Mouse (Mus musculus): ENCODE data around the gene Mrpl41. TPM values are rescaled to one million over a fixed set of nuclear protein-coding genes. Genes with fewer than 3 reads are reported as not detected.
"Not testable (repeated sequence)": the region's sequence is repeated elsewhere in the genome, so short reads cannot be mapped to it uniquely, and the experiment has no call there.

The Mrpl41 gene
- polyA plus RNA-seq, 1 experiment, result 137 TPM

- TF ChIP-seq CTCF (IDR thresholded peaks at IDR 0.05; ENCODE audit: extremely low read depth, insufficient read depth, low read length), result peak; percentile 37; the same call in 1 of the 2 replicates
- not testable (repeated sequence) for H3K4me3 ChIP-seq (ENCODE audit: insufficient read depth, low read length); H3K4me1 ChIP-seq (ENCODE audit: control insufficient read depth, insufficient read depth, low read length); H3K27ac ChIP-seq (ENCODE audit: insufficient read depth, low read length)
Measured at GRCm38 (mm10) chr2:24944304-24944703, 30.6 kb downstream of the Mrpl41 start.

GRCm38 (mm10) chr2:24942092-24942491 lies 32.8 kb downstream of the Mrpl41 start:
- Histone ChIP-seq H3K4me1 (ENCODE audit: control insufficient read depth, insufficient read depth, low read length) (no peaks in the 10 kb centered on the region), H3K27ac (ENCODE audit: insufficient read depth, low read length) (no peak overlapping the region), H3K4me3 (ENCODE audit: insufficient read depth, low read length) (no peak overlapping the region)
- no peak for TF ChIP-seq CTCF (IDR thresholded peaks at IDR 0.05; ENCODE audit: extremely low read depth, insufficient read depth, low read length)

GRCm38 (mm10) chr2:24935057-24935796 lies 39.7 kb downstream of the Mrpl41 start, which contains the start of gene Arrdc1:
Gene Arrdc1 (minus strand): TSS chr2:24935252.
- TF ChIP-seq POLR2A (IDR thresholded peaks at IDR 0.05; ENCODE audit: extremely low read depth, insufficient read depth, low read length), result peak; percentile 52; the same call in 1 of the 2 replicates
- 0 out of 2 replicates have a peak, but pooled peaks have one; percentile 15 for TF ChIP-seq CTCF (IDR thresholded peaks at IDR 0.05; ENCODE audit: extremely low read depth, insufficient read depth, low read length)
- Histone ChIP-seq H3K4me3 (ENCODE audit: insufficient read depth, low read length) (peak within 1 kb of the TSS; percentile 28), H3K27ac (ENCODE audit: insufficient read depth, low read length) (no peak within 1 kb of the TSS), H3K4me1 (ENCODE audit: control insufficient read depth, insufficient read depth, low read length) (peaks cover 2% of the 10 kb centered on the region; the same call in 1 of the 2 replicates)

DNA sequence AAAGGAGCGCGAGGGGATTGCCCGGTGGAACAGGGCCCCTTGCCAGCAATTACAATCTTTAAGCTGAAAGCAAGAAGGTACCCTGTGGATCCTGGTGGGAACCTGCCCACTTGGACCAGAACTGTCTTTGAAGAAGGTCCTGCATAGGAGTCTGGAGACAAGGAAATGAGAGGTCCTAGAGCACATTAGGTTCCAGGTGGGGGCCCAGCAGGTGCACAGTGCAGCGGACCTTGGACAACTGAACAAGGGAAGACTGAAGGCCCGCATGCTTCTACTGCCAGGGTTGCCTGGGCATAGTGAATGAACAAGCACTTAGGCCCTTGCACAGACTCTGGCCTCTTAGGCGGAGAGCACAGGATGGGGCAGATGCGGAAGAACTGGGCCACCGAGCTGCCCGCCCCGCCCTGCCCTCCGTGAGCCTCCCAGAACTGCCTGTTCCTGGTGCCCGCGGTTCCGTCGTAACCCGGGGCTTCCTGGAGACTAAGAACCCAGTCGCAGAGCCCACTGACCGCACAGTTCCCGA lies 40.4 kb downstream of the Mrpl41 start:
- Histone ChIP-seq H3K27ac (ENCODE audit: insufficient read depth, low read length) (no peak overlapping the region), H3K4me1 (ENCODE audit: control insufficient read depth, insufficient read depth, low read length) (peaks cover 2% of the 10 kb centered on the region; the same call in 1 of the 2 replicates), H3K4me3 (ENCODE audit: insufficient read depth, low read length) (peak overlapping the region; percentile 28)
- no peak for TF ChIP-seq CTCF (IDR thresholded peaks at IDR 0.05; ENCODE audit: extremely low read depth, insufficient read depth, low read length)

- Histone ChIP-seq H3K4me3 (ENCODE audit: insufficient read depth, low read length) (no peak overlapping the region), H3K4me1 (ENCODE audit: control insufficient read depth, insufficient read depth, low read length) (peaks cover 2% of the 10 kb centered on the region; the same call in 1 of the 2 replicates), H3K27ac (ENCODE audit: insufficient read depth, low read length) (no peak overlapping the region)
- TF ChIP-seq CTCF (IDR thresholded peaks at IDR 0.05; ENCODE audit: extremely low read depth, insufficient read depth, low read length) (no peak), POLR2A (IDR thresholded peaks at IDR 0.05; ENCODE audit: extremely low read depth, insufficient read depth, low read length) (no peak)
Measured at GRCm38 (mm10) chr2:24929593-24929992, 45.3 kb downstream of the Mrpl41 start.

GRCm38 (mm10) chr2:24929119-24929518 lies 45.8 kb downstream of the Mrpl41 start:
- Histone ChIP-seq H3K4me3 (ENCODE audit: insufficient read depth, low read length) (no peak overlapping the region), H3K4me1 (ENCODE audit: control insufficient read depth, insufficient read depth, low read length) (peaks cover 2% of the 10 kb centered on the region; the same call in 1 of the 2 replicates), H3K27ac (ENCODE audit: insufficient read depth, low read length) (no peak overlapping the region)
- no peak for TF ChIP-seq CTCF (IDR thresholded peaks at IDR 0.05; ENCODE audit: extremely low read depth, insufficient read depth, low read length)
- TF ChIP-seq POLR2A (IDR thresholded peaks at IDR 0.05; ENCODE audit: extremely low read depth, insufficient read depth, low read length), result no peak

- H3K4me1 ChIP-seq (ENCODE audit: control insufficient read depth, insufficient read depth, low read length), result no peaks in the 10 kb centered on the region
- H3K4me3 ChIP-seq (ENCODE audit: insufficient read depth, low read length), result no peak overlapping the region
- H3K27ac ChIP-seq (ENCODE audit: insufficient read depth, low read length), result no peak overlapping the region
- TF ChIP-seq POLR2A (IDR thresholded peaks at IDR 0.05; ENCODE audit: extremely low read depth, insufficient read depth, low read length) (no peak), CTCF (IDR thresholded peaks at IDR 0.05; ENCODE audit: extremely low read depth, insufficient read depth, low read length) (no peak)
Measured at GRCm38 (mm10) chr2:24927810-24928479, 47.0 kb downstream of the Mrpl41 start.

DNA sequence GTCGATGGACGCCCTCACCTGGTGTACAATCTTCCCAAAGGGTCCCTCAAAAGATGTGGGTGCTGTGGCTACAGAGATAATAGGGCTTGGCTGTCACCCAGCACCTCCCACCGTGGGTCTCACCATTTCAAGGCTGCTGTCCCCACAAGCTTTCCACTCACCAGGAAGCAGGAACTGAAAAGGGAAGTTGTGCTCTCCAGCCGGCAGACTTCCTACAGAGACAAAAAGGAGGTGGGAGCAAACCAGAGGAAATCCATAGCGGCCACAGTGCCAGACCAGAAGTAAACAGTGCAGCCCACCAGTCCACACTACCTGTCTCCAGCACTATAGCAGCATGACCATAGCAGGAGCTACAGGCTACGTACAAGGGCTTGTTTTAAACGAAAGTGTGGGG lies 47.9 kb downstream of the Mrpl41 start:
- no peak overlapping the region for H3K4me3 ChIP-seq (ENCODE audit: insufficient read depth, low read length)
- TF ChIP-seq POLR2A (IDR thresholded peaks at IDR 0.05; ENCODE audit: extremely low read depth, insufficient read depth, low read length), result no peak
- TF ChIP-seq CTCF (IDR thresholded peaks at IDR 0.05; ENCODE audit: extremely low read depth, insufficient read depth, low read length), result no peak
- H3K27ac ChIP-seq (ENCODE audit: insufficient read depth, low read length), result no peak overlapping the region
- H3K4me1 ChIP-seq (ENCODE audit: control insufficient read depth, insufficient read depth, low read length), result no peaks in the 10 kb centered on the region

DNA sequence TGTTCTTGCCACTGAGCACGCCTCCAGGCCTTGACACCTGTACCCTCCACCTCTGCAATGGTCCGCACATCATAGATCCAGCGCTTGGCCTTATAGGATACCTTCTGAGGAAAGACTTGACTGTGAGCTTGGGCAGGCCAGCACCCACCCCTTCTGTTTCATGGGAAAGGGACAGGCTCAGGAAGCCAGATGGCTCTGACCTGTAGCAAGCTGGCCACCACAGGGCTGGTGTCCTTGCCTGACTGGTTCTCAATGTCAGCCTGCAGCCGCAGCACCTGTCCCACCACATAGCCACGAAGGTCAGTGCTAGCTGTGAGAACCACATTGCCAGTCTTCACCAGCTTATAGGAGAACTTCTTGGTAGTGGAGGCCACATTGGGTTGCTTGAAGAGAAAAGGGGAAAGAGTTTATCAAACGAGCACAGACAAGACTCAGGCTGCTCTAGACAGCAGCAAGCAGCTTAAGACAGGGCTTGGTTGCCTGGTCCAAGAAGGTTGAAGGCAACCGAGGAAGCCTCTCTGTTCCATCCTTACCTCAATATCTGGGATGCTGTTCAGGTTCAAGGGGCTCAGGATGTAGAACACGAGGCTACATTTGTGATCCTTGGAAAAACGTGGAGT lies 48.4 kb downstream of the Mrpl41 start:
- Histone ChIP-seq H3K4me1 (ENCODE audit: control insufficient read depth, insufficient read depth, low read length) (no peaks in the 10 kb centered on the region), H3K27ac (ENCODE audit: insufficient read depth, low read length) (no peak overlapping the region), H3K4me3 (ENCODE audit: insufficient read depth, low read length) (no peak overlapping the region)
- TF ChIP-seq CTCF (IDR thresholded peaks at IDR 0.05; ENCODE audit: extremely low read depth, insufficient read depth, low read length), result no peak
- no peak for TF ChIP-seq POLR2A (IDR thresholded peaks at IDR 0.05; ENCODE audit: extremely low read depth, insufficient read depth, low read length)
